In the genomic region with DNA sequence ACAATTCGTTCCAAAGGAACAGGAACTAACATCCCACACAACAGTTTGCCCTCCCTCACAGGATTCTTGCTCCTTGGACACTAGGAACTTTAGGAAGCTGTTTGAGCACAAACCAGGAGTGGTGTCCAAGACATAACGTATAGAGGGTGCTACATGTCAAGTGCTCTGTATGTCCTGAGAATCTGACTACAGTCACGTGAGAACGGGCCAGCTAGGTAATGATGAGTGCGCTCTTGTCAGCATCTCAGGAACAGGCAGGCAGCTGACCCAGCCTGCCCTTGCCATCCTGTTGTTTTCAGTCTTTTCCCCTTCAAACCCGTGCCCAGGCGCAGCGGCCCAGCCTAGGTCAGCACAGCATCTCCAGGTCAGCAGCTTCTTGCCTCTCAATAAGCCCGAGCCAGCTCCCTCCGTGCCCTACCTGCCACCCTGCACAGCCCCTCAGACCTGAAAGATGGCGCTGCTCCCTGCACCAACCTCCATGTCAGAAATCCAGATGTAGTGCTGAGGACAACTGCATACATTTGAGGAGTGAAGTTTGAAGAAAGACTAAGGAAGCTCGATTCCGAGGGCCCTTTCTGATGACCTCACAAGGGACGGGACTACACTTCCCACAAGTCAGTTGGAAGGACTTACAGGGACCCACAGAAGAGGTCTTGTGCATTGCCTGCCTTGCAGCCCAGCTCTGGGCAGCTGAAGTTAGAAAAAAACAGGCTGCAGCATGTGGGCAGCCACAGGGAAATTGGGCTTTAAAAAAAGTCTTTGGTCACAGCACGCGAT, we compare ENCODE assay signal across 8 mouse cellular contexts. TPM values are rescaled to one million over a fixed set of nuclear protein-coding genes. Genes with fewer than 3 reads are reported as not detected.
DNase-seq lines count a peak whose midpoint lies in the region; ATAC-seq and TF ChIP-seq lines count a peak whose summit lies in the region.
"Not testable (repeated sequence)": the region's sequence is repeated elsewhere in the genome, so short reads cannot be mapped to it uniquely, and the experiment has no call there.

No protein-coding gene starts in this region.

- peak overlapping the region; percentile 86 for H3K9ac ChIP-seq in embryonic facial prominence, embryonic 14.5 days (ENCODE audit: low read depth, low read length)
- peak overlapping the region; percentile 62 for H3K9ac ChIP-seq in heart, adult 2 months (ENCODE audit: low read depth, low read length)
- H3K9ac ChIP-seq in limb, embryonic 13.5 days = peak overlapping the region; percentile 90
- peak overlapping the region; percentile 75 for H3K9ac ChIP-seq in midbrain, embryonic 16.5 days (ENCODE audit: low read depth, low read length)

- H3K9me3 ChIP-seq in embryonic facial prominence, embryonic 14.5 days (ENCODE audit: control insufficient read depth, low read length); limb, embryonic 13.5 days; midbrain, embryonic 16.5 days (replicated peaks; ENCODE audit: control insufficient read depth, low read length, poor library complexity, severe bottlenecking): not testable (repeated sequence)

- ATAC-seq in embryonic facial prominence, embryonic 14.5 days (ENCODE audit: low read depth) = peak; percentile 100
- ATAC-seq in limb, embryonic 13.5 days (ENCODE audit: low FRiP score, low read depth) = peak; percentile 100
- peak; percentile 100 for ATAC-seq in midbrain, embryonic 16.5 days

- 0 out of 2 replicates have a peak, but pooled peaks have one; percentile 56 for TF ChIP-seq EP300 in heart, adult 2 months (IDR thresholded peaks at IDR 0.05; ENCODE audit: insufficient read depth, low read depth, low read length)

- peak; percentile 95 for DNase-seq in 3T3-L1 (ENCODE audit: low read depth, low spot score)
- DNase-seq in adrenal gland, postnatal 4 days (ENCODE audit: low spot score in 2 of 2) = peak; percentile 24 to 50
- DNase-seq in embryonic facial prominence, embryonic 14.5 days (ENCODE audit: low spot score) = peak; percentile 96
- DNase-seq in heart, adult 2 months = peak; percentile 89
- DNase-seq in kidney, adult 8-10 months = peak; percentile 90 to 91
- DNase-seq in spleen, postnatal 10 days (ENCODE audit: low spot score in 2 of 2) = peak; percentile 57 to 82

- TF ChIP-seq POLR2A in heart, adult 2 months (IDR thresholded peaks at IDR 0.05; ENCODE audit: insufficient read depth, low read depth, low read length) = peak; percentile 68; the same call in 1 of the 2 replicates

- H3K27ac ChIP-seq in embryonic facial prominence, embryonic 14.5 days (replicated peaks; ENCODE audit: low read depth, low read length) = peak overlapping the region; percentile 52
- peak overlapping the region; percentile 80 for H3K27ac ChIP-seq in heart, adult 2 months
- H3K27ac ChIP-seq in limb, embryonic 13.5 days = 0 out of 2 replicates have a peak overlapping the region, but pooled peaks have one; percentile 22
- peak overlapping the region; percentile 26; the same call in 1 of the 2 replicates for H3K27ac ChIP-seq in midbrain, embryonic 16.5 days (ENCODE audit: low read length)

- not testable (repeated sequence) for TF ChIP-seq CTCF in heart, adult 2 months (IDR thresholded peaks at IDR 0.05)

- H3K4me3 ChIP-seq in embryonic facial prominence, embryonic 14.5 days (ENCODE audit: low read depth, low read length) = peak overlapping the region; percentile 75
- H3K4me3 ChIP-seq in heart, adult 2 months = peak overlapping the region; percentile 73
- H3K4me3 ChIP-seq in limb, embryonic 13.5 days = peak overlapping the region; percentile 78
- H3K4me3 ChIP-seq in midbrain, embryonic 16.5 days (ENCODE audit: low read depth, low read length) = peak overlapping the region; percentile 73

- not testable (repeated sequence) for H3K36me3 ChIP-seq in embryonic facial prominence, embryonic 14.5 days (ENCODE audit: control insufficient read depth, insufficient read depth, low read length); heart, adult 2 months (ENCODE audit: control insufficient read depth, insufficient read depth, low read length); limb, embryonic 13.5 days; midbrain, embryonic 16.5 days (ENCODE audit: control insufficient read depth, insufficient read depth, low read length)

- H3K4me2 ChIP-seq in embryonic facial prominence, embryonic 14.5 days (ENCODE audit: low read depth, low read length) = peak overlapping the region; percentile 70
- peak overlapping the region; percentile 78 for H3K4me2 ChIP-seq in limb, embryonic 13.5 days (replicated peaks)
- H3K4me2 ChIP-seq in midbrain, embryonic 16.5 days (ENCODE audit: low read length) = peak overlapping the region; percentile 75

- intact Hi-C loops in heart, adult 2 months (cut with DNase I) = loop anchor here (1.0 to 2.0 kb wide), 4 partner anchors 41 to 162 kb away; partner anchors contain the start of genes Zfp273 and Zfp729b

- 16% methylated on average over 16 of the region's 16 CpGs for WGBS in embryonic facial prominence, embryonic 14.5 days
- 11% methylated on average over 16 of the region's 16 CpGs for whole genome bisulfite sequencing in heart, adult 2 months
- WGBS in limb, embryonic 13.5 days = 14% methylated on average over 16 of the region's 16 CpGs
- 12% methylated on average over 16 of the region's 16 CpGs for WGBS in midbrain, embryonic 16.5 days

- not testable (repeated sequence) for H3K27me3 ChIP-seq in embryonic facial prominence, embryonic 14.5 days (replicated peaks; ENCODE audit: control insufficient read depth, insufficient read depth, low read length); heart, adult 2 months (ENCODE audit: control insufficient read depth, insufficient read depth, low read length); limb, embryonic 13.5 days; midbrain, embryonic 16.5 days (ENCODE audit: control insufficient read depth, insufficient read depth, low read depth, low read length)

- not testable (repeated sequence) for H3K79me2 ChIP-seq in heart, adult 2 months (replicated peaks; ENCODE audit: control insufficient read depth, insufficient read depth, low read length)

- not testable (repeated sequence) for H3K4me1 ChIP-seq in embryonic facial prominence, embryonic 14.5 days (ENCODE audit: control insufficient read depth, insufficient read depth, low read length); heart, adult 2 months (ENCODE audit: control insufficient read depth, insufficient read depth, low read length); limb, embryonic 13.5 days; midbrain, embryonic 16.5 days (ENCODE audit: control insufficient read depth, insufficient read depth, low read length)

RNA-seq across cellular contexts. Expression of gene Zfp738, which starts 3.7 kb away (rescaled TPM):
- 10 to 100 TPM; 15.9 to 17.5 TPM for total RNA-seq in adrenal gland, postnatal 4 days (2021)
- 8.8 and 10.5 TPM in 2 replicates for polyA plus RNA-seq in embryonic facial prominence, embryonic 14.5 days (2014; fragmentation: Nextera tagmentation; extraction: Ambion mirVana)
- total RNA-seq in heart, adult 2 months (2021) = 1 to 10 TPM; 3.5 to 4.0 TPM
- polyA plus RNA-seq in heart, adult 2 months (2012; rRNA removed) = 1.7 and 4.0 TPM in 2 replicates
- polyA plus RNA-seq in limb, embryonic 13.5 days (2015; fragmentation: Nextera tagmentation; extraction: Ambion mirVana) = 14.8 and 16.8 TPM in 2 replicates
- polyA plus RNA-seq in midbrain, embryonic 16.5 days (2015; fragmentation: Nextera tagmentation; extraction: Ambion mirVana) = 14.1 and 16.8 TPM in 2 replicates

RNA-seq across cellular contexts. Expression of gene Zfp729a, which starts 45.6 kb away (rescaled TPM):
- total RNA-seq in adrenal gland, postnatal 4 days (2021) = 1 to 10 TPM; 7.6 to 8.2 TPM
- polyA plus RNA-seq in embryonic facial prominence, embryonic 14.5 days (2014; fragmentation: Nextera tagmentation; extraction: Ambion mirVana) = 3.9 and 4.3 TPM in 2 replicates
- total RNA-seq in heart, adult 2 months (2021) = 1 to 10 TPM; 2.9 to 4.1 TPM
- 0.39 and 2.0 TPM in 2 replicates for polyA plus RNA-seq in heart, adult 2 months (2012; rRNA removed)
- polyA plus RNA-seq in limb, embryonic 13.5 days (2015; fragmentation: Nextera tagmentation; extraction: Ambion mirVana) = 3.2 and 3.6 TPM in 2 replicates
- 2.9 TPM in 2 replicates for polyA plus RNA-seq in midbrain, embryonic 16.5 days (2015; fragmentation: Nextera tagmentation; extraction: Ambion mirVana)

RNA-seq across cellular contexts. Expression of gene Gm49345, which starts 45.6 kb away (rescaled TPM):
- total RNA-seq in adrenal gland, postnatal 4 days (2021) = 1 to 10 TPM in 1 of 2 experiments, under 1 TPM in 1; 0.51 to 1.0 TPM
- polyA plus RNA-seq in embryonic facial prominence, embryonic 14.5 days (2014; fragmentation: Nextera tagmentation; extraction: Ambion mirVana) = 0.51 TPM in 1 of 2 replicates, not detected in the other
- 1 to 10 TPM in 1 of 2 experiments, under 1 TPM in 1; 0.50 to 1.4 TPM for total RNA-seq in heart, adult 2 months (2021)
- 0.32 TPM in 1 of 2 replicates, not detected in the other for polyA plus RNA-seq in heart, adult 2 months (2012; rRNA removed)
- 0.59 TPM in 1 of 2 replicates, not detected in the other for polyA plus RNA-seq in limb, embryonic 13.5 days (2015; fragmentation: Nextera tagmentation; extraction: Ambion mirVana)
- 0.50 TPM in 1 of 2 replicates, not detected in the other for polyA plus RNA-seq in midbrain, embryonic 16.5 days (2015; fragmentation: Nextera tagmentation; extraction: Ambion mirVana)

RNA-seq across cellular contexts. Expression of gene Zfp65, which starts 45.8 kb away (rescaled TPM):
- total RNA-seq in adrenal gland, postnatal 4 days (2021) = 10 to 100 TPM; 12.8 to 12.9 TPM
- polyA plus RNA-seq in embryonic facial prominence, embryonic 14.5 days (2014; fragmentation: Nextera tagmentation; extraction: Ambion mirVana) = 3.5 TPM in 2 replicates
- total RNA-seq in heart, adult 2 months (2021) = 1 to 10 TPM; 5.2 to 6.4 TPM
- 0.59 and 1.1 TPM in 2 replicates for polyA plus RNA-seq in heart, adult 2 months (2012; rRNA removed)
- 8.0 and 8.1 TPM in 2 replicates for polyA plus RNA-seq in limb, embryonic 13.5 days (2015; fragmentation: Nextera tagmentation; extraction: Ambion mirVana)
- 9.2 and 9.3 TPM in 2 replicates for polyA plus RNA-seq in midbrain, embryonic 16.5 days (2015; fragmentation: Nextera tagmentation; extraction: Ambion mirVana)

Comparison
In these comparisons a context has a peak if more than half of its experiments do, and no peak if none do; other contexts are left out.
1. Peak in every context shown above with its lines: DNase-seq, ATAC-seq, H3K4me3 ChIP-seq and H3K27ac ChIP-seq.
2. DNase-seq: peak in every context shown above with its lines; median percentile 96 in embryonic facial prominence, embryonic 14.5 days; 95 in 3T3-L1; 90 in kidney, adult 8-10 months; 89 in heart, adult 2 months; 70 in spleen, postnatal 10 days; 37 in adrenal gland, postnatal 4 days.
3. H3K27ac ChIP-seq: peak in every context shown above with its lines; median percentile 80 in heart, adult 2 months; 52 in embryonic facial prominence, embryonic 14.5 days; 26 in midbrain, embryonic 16.5 days; 22 in limb, embryonic 13.5 days.